Mouse (Mus musculus) mature B cell (primary cell): ENCODE measurements around the gene Aqr.
"Not testable (repeated sequence)": the region's sequence is repeated elsewhere in the genome, so short reads cannot be mapped to it uniquely, and the experiment has no call there.

Experiments used
- in situ Hi-C: fragments of 300-500 bp; cut with MboI; formaldehyde crosslinking; loops from 2 replicates; pipeline ENCODE4 v1.14.3; 2019

The Aqr gene

GRCm38 (mm10) chr2:114186924-114187323 lies at the start of gene Aqr:
Aqr (minus strand) TSS chr2:114187024.
- in situ Hi-C loops, result not testable (repeated sequence)

- in situ Hi-C loops, result no loop called here
Observed at GRCm38 (mm10) chr2:114236566-114236965, 49.7 kb upstream of the Aqr start.

- in situ Hi-C loops, result no loop called here
Observed at GRCm38 (mm10) chr2:114235584-114235983, 48.8 kb upstream of the Aqr start.

- in situ Hi-C loops, result no loop called here
Observed at GRCm38 (mm10) chr2:114231248-114231647, 44.4 kb upstream of the Aqr start.

GRCm38 (mm10) chr2:114228672-114229071 lies 41.8 kb upstream of the Aqr start:
- in situ Hi-C loops, result no loop called here

GRCm38 (mm10) chr2:114205036-114205435 lies 18.2 kb upstream of the Aqr start:
- in situ Hi-C loops, result no loop called here

- in situ Hi-C loops, result no loop called here
Observed at GRCm38 (mm10) chr2:114201574-114201973, 14.8 kb upstream of the Aqr start.

GRCm38 (mm10) chr2:114200932-114201559 lies 14.2 kb upstream of the Aqr start, which contains the start of gene Zfp770:
Zfp770 (minus strand) TSS chr2:114201469.
- in situ Hi-C loops, result no loop called here

- in situ Hi-C loops, result no loop called here
Observed at GRCm38 (mm10) chr2:114196421-114196820, 9.6 kb upstream of the Aqr start.

- in situ Hi-C loops, result no loop called here
Observed at GRCm38 (mm10) chr2:114177802-114178733, 8.8 kb downstream of the Aqr start.

- in situ Hi-C loops, result no loop called here
Observed at GRCm38 (mm10) chr2:114174651-114175484, 12.0 kb downstream of the Aqr start.

- in situ Hi-C loops, result no loop called here
Observed at GRCm38 (mm10) chr2:114173248-114173647, 13.6 kb downstream of the Aqr start.

- in situ Hi-C loops, result no loop called here
Observed at GRCm38 (mm10) chr2:114167837-114168236, 19.0 kb downstream of the Aqr start.

- in situ Hi-C loops, result no loop called here
Observed at GRCm38 (mm10) chr2:114161978-114162377, 24.8 kb downstream of the Aqr start.

- in situ Hi-C loops, result no loop called here
Observed at GRCm38 (mm10) chr2:114157345-114157744, 29.5 kb downstream of the Aqr start.

- in situ Hi-C loops, result no loop called here
Observed at GRCm38 (mm10) chr2:114156639-114157038, 30.2 kb downstream of the Aqr start.

GRCm38 (mm10) chr2:114153247-114153646 lies 33.6 kb downstream of the Aqr start:
- in situ Hi-C loops, result no loop called here

GRCm38 (mm10) chr2:114146864-114147458 lies 39.9 kb downstream of the Aqr start:
- in situ Hi-C loops, result no loop called here

- in situ Hi-C loops, result no loop called here
Observed at GRCm38 (mm10) chr2:114145315-114145801, 41.5 kb downstream of the Aqr start.

- in situ Hi-C loops, result no loop called here
Observed at GRCm38 (mm10) chr2:114144915-114145314, 41.9 kb downstream of the Aqr start.

GRCm38 (mm10) chr2:114143842-114144241 lies 43.0 kb downstream of the Aqr start:
- in situ Hi-C loops, result no loop called here

GRCm38 (mm10) chr2:114136755-114137154 lies 50.1 kb downstream of the Aqr start:
- in situ Hi-C loops, result no loop called here
